Mouse (Mus musculus): ENCODE data around the gene Gstm4.
"Not testable (repeated sequence)": the region's sequence is repeated elsewhere in the genome, so short reads cannot be mapped to it uniquely, and the experiment has no call there.

The Gstm4 gene

DNA sequence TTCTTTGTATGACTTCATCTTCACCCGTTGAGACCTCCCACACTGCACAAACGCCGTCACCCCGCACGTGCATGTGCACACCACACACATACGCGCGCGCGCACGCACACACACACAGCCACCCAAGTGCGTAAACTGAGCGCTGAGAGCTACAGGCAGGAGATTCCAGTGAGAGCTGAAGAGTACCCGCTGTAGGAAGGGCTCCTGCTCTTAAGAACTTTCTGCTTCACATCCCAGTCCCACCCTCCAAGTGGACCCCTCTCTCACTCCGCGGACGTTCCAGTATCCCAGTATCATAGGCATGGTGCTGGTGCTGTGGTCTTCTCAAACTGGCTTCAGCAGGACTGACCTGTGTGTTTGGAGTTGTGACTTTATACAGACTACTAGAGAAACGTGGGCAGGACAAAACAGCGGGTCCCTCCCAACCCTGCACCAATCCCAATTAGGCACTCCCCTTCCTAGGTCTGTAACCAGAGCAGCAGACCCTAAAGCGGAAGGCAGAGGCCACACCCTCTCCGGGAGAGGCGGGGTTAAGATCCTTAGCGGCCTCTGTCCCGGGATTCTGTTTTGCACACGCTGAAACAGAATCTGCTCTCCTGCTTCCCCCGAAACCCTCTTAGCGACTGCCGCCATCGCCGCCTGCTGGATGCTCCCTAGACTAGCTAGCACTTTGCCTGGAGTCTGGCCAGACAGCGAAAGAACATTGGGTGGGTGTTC lies 27.1 kb downstream of the Gstm4 start, which contains the start of gene Gstm1:
TSS of gene Gstm1 (minus strand) at position 501 of the 717 bp plus-strand sequence.
- peak; percentile 95 for DNase-seq (ENCODE audit: extremely low spot score)

DNA sequence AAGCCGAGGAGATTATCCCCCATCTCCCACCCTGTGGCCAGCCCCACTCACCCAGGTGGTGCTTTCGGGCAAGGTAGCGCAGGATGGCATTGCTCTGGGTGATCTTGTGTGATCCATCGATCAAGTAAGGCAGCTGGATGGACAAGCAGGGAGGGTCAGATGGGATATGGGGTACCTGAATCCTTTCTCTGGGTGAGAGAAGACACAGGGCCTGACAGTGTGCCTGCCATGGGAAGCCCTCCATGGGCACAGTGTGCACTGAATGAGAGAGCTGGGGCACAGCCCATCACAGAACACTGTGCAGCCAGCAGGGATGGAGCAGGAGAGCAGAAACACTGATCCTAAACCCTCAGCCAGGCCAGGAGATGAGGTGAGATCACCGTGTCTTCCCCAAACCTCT lies 28.2 kb downstream of the Gstm4 start:
- not testable (repeated sequence) for DNase-seq (ENCODE audit: extremely low spot score)

DNA sequence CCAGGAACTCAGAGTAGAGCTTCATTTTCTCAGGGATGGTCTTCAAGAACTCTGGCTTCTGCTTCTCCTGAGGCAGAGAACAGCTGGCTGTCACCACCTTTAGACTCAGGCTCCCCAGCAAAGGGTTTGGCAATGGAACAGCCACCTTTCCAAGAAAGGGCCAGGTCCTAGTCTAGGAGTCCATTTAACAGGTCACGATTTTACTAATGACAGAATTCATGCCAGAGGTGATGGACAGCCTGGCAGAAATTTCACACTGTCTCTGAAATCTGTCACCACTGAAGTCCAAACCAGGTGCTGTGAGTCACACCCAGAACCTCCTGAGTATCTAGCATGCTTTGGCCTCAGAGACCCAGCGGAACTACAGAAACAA lies 29.7 kb downstream of the Gstm4 start:
- DNase-seq (ENCODE audit: extremely low spot score): no peak

DNA sequence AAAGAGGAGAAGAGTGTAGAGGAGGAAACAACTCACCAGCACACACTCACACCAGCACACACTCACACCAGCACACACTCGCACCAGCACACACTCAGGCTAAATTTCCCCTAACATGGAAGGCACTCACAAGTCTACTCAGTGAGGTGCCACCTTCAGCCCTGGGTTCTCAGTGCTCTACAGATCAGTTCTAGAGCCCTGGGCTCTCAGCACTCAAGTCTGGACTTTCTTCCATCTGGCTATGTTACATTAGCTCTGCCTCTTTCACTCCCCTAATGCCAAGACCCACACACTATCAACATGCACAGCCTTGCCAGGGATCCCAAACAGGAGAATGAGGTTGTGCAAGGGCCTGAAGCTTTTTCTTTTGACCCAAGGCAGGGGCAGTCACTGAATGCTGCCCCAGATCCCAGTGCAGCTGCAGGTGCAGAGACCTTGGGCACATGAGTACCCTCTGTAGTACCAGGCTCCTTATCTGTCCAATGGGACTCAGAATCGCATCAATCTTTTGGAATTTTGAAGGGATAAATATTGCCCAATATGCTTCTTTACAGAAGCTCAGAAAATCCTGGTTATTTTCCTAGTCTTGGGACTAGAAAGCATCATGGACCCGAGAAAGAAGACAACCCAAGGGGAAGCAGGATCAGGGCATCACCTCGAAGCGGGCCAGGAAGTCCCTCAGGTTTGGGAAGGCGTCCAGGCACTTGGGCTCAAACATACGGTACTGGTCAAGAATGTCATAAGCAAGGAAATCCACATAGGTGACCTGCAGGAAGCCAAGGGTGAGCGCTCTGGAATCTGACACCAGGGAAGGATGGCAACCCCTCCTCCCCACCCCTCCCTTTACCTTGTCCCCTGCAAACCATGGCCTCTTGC lies 30.4 kb downstream of the Gstm4 start:
- no peak for DNase-seq (ENCODE audit: extremely low spot score)

DNA sequence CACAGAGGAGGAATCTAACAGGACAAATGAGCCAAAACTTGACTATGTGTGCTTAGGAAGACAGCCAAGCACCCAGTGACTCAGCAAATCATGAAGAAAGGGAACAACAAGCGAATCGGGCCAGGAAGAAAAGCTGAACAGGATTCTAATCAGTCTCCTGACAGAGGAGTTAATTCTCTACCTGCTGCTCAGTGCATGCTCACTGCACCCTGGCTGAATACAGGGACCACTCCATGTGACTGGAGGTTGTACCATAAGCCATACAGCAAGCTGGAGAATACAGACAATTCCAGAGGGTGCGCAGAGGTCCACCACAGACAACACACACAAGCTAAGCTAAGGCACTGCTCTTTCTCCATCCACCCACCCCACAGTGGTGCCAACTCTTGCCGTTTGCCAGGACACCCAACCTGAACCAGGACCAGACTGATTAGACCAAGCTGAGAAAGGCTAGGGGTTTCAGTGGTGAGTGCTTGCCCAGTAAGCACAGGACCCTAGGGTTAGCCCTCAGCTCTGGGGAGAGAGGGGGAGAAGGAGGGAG lies 31.3 kb downstream of the Gstm4 start:
- DNase-seq (ENCODE audit: extremely low spot score): no peak

DNA sequence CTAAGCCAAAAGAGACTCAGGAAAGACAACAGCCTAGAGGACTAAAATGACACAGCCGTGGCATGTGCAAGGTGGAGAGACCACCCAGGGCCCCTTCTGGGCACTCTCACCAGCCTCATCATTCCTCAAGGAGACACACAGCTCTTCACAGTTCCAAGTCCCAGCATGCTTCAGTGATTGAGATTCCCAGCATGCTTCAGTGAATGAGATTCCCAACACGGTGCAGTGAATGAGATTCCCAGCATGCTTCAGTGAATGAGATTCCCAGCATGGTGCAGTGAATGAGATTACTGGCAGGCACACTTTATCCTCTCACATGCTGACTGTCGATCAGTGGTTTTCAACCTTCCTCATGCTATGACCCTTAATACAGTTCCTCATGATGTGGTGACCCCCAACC lies 33.1 kb downstream of the Gstm4 start:
- DNase-seq (ENCODE audit: extremely low spot score): no peak

DNA sequence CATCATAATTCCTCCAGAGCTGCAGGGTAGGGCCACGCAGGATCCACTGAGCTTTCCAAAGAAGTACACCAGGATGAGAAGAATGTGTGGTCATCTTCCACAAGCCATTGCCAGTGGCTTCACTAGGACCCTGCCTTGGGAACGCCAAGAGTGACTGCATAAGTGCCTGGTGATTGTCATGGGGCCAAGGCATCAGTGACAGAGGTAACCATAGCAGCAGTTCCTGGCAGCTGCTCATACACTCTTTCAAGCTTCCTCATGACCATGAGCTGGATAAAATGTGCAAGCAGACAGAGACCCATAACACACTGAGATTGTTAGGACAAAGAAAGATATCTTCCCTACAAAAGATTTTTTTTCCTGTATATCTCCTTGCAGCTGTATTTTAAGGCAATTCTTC lies 34.4 kb downstream of the Gstm4 start:
- no peak for DNase-seq (ENCODE audit: extremely low spot score)

DNA sequence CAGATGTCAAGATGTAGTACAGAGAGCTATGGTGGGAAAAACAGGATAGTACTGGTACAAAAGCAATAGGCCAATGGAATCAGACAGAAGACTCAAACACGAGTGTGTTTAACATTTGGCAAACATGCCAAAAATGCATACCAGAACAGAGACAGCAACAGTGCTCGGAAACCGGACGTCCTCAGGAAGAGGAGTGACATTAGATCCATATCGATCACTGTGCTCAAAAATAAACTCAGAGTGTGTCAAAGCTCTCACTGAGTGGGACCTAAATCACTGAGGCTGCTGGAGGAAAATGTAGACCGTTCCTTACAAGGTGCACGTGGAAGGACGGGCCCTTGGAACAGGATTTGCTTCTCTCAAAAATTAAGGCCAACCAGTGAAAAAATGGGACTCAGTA lies 42.7 kb downstream of the Gstm4 start:
- no peak for DNase-seq (ENCODE audit: extremely low spot score)

DNA sequence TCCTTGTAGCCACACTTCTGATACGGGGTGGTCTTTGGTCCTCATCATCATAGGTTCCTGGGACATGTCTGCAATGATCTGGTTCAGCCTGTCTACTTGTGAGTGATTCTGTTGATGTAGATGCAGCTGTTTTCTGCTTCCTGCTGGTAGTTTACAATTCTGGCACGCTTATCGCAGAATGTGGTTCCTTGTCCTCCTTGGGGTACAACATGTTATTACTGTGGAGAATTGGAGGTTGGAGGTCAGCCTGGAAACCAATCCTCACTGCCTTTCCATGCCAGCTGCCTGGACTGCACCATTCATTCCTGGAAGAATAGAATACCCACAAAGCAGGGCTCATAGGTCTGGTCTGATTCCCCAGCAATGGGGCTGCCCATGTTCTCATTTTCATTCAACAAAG lies 45.2 kb downstream of the Gstm4 start:
- DNase-seq (ENCODE audit: extremely low spot score): no peak

DNA sequence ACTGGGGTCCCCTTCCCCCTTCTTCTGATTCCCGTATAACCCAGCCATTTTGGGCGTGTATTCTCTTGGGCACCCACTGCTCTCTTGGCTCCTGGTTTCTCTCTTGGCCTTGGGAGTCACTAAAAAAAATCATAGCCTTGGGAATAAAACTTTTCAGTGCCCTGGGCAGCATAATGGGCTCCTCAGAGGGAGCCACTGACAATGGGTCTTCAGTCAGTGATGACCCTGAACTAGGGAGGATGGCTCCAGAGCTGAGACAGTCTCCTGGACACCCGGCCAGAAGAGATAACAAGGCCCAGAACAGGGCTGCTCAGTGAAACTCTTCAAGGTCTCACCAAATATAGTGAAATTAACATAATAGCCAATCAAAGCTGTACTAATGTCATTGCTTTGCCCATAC lies 46.1 kb downstream of the Gstm4 start:
- no peak for DNase-seq (ENCODE audit: extremely low spot score)

DNA sequence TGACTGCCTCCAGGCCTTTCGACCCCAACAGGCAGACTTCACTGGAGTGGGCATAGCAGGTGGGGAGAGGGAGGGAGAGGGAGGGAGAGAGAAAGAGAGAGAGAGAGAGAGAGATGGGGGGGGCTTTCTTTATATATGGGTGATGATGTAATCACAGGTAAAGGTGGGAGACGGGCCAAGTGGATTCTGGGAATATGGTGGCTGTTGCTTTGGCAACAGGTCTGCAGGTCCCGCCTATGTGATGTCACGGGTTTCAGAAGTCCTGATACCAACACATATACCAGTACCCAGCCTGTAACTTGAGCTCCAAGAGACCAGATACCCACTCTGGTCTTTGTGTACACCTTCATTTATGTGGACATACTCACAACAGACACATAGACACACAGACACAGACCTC lies 48.1 kb downstream of the Gstm4 start:
- DNase-seq (ENCODE audit: extremely low spot score): no peak

DNA sequence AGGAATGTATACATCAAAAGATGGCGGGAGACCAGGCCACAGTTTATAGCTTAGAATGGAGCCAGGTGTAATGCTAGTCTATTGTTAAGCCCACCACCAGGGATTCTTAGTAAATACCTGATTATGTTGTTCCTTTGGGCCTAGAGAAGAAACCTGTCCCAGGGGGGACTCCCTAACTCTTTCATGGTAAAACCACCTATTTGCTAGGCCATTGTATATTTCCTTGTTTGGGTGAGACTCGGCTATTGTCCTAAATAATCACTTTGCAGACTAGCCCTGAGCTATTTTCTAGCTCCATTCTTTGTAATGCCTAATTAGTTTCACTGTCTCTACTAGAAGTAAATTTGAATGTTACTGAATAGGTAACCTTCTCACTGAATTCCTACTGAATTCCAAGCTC lies 48.7 kb downstream of the Gstm4 start:
- not testable (repeated sequence) for DNase-seq (ENCODE audit: extremely low spot score)

Data from embryo, embryonic 9.5 days (tissue).